Mouse (Mus musculus): ENCODE measurements around the gene Gprc5d.

GRCm38 (mm10) chr6:135070347-135070746 lies 47.7 kb downstream of the Gprc5d start:
- TF ChIP-seq CTCF (IDR thresholded peaks at IDR 0.05; ENCODE audit: borderline replicate concordance, insufficient read depth, low read length) (no peak), POLR2A (IDR thresholded peaks at IDR 0.05; ENCODE audit: low read depth, low read length) (no peak)

Data from embryonic fibroblast, embryonic 13.5 days (primary cell).